Mouse (Mus musculus): Measurements from ENCODE around the gene Dock2.
"Not testable (repeated sequence)": the region's sequence is repeated elsewhere in the genome, so short reads cannot be mapped to it uniquely, and the experiment has no call there.

Gene Dock2

DNA sequence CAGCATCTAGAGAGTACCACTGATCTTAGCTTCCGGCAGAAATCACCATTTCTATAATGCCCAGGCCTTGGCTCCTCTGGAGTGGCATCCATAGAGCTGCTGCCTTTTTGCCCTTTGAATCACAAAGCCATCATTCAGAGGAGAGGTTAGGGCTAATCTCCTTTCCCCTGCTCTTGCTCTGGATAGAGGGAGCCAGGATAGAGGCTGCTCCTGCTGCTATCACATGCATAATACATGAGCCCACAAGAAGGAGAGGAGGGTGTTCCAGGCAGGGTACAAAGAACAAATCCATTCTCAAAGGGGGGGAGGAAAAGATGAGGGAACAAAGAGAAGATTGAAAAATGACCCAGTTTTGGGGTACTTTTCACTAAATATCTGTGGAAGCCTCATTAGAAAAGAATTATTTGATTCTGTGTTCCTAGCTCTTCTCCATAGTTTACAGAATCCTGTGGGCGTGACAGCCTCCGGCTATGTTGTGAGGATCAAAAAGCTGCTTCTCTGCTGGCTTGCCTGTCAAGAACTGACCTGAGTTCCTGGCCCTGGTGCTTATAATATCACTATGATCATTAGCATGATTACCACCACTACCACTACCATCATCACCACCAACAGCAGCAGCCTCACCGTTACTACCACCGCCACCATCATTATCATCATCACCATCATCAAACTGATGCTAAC, 485.9 kb downstream of the Dock2 start:
- DNase-seq (ENCODE audit: low read depth in 1 of 2, low spot score in 2 of 2): no peak

DNA sequence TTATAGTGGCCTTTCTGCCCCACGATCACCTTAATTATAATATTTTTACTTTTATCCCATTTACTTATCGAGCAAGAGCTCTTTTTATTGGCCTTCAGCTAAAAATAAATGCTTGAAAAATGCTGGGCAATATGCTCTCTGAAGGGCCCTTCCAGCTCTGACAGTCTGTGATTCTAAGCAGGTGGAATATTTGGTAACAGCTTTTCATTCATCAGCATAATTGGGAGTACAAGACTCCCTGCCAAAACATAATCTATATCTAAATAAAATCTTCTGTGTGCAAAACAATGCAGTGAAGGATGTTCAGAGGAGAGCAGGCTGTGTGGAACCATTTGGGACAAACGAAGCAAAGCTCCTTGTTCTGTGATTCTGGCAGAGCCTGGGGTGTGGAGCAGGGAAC, 492.4 kb downstream of the Dock2 start:
- no peak for DNase-seq (ENCODE audit: low read depth in 1 of 2, low spot score in 2 of 2)

- no peak for DNase-seq (ENCODE audit: low read depth in 1 of 2, low spot score in 2 of 2)
Observed at GRCm38 (mm10) chr11:34290708-34291107, 493.0 kb downstream of the Dock2 start.

- DNase-seq (ENCODE audit: low read depth in 1 of 2, low spot score in 2 of 2): no peak
Observed at GRCm38 (mm10) chr11:34290265-34290664, 493.4 kb downstream of the Dock2 start.

GRCm38 (mm10) chr11:34284124-34284808, 499.4 kb downstream of the Dock2 start:
- DNase-seq (ENCODE audit: low read depth in 1 of 2, low spot score in 2 of 2): no peak

DNA sequence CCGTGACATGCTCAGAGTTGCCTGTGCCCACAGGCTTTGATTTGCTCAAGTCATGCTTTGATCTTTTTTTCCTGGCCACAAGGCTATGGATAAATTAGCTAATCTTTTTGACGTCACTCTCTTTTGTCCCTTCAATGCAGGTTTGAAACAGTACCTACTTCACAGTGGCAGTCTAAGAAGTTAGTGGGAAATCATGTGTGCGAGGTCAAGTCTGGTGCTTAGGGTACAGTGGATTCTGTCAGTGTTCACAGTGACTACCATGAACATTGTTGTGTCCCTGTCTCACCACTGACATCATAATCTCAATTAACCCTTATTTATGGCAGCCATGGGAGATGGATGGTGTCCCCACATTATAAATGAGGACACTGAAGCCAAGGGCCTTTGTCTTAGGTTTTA, 506.6 kb downstream of the Dock2 start:
- no peak for DNase-seq (ENCODE audit: low read depth in 1 of 2, low spot score in 2 of 2)

GRCm38 (mm10) chr11:34276363-34277046, 507.2 kb downstream of the Dock2 start:
- no peak for DNase-seq (ENCODE audit: low read depth in 1 of 2, low spot score in 2 of 2)

- DNase-seq (ENCODE audit: low read depth in 1 of 2, low spot score in 2 of 2): no peak
Observed at GRCm38 (mm10) chr11:34275941-34276340, 507.8 kb downstream of the Dock2 start.

DNA sequence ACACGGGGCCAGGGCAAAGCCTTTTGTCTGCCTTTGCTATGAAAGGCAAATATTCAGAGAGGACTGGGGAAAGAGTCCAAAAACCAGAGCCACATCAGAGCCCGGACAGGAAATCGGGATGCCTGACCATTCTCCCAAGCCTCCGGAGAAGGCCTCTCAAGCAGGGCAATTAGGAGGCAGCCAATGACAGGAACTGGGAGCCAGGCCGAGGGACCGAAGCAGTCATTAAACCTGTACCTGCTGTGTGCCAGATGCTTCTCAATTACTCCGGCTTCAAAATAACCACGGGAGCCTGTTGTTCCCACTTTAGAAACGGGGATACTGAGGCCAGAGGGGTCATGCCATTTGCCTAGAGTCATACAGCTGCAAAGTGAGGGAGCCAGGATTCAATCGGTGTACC, 511.7 kb downstream of the Dock2 start:
- DNase-seq (ENCODE audit: low read depth in 1 of 2, low spot score in 2 of 2): no peak

- DNase-seq (ENCODE audit: low read depth in 1 of 2, low spot score in 2 of 2): no peak
Observed at GRCm38 (mm10) chr11:34264099-34264498, 519.6 kb downstream of the Dock2 start.

DNA sequence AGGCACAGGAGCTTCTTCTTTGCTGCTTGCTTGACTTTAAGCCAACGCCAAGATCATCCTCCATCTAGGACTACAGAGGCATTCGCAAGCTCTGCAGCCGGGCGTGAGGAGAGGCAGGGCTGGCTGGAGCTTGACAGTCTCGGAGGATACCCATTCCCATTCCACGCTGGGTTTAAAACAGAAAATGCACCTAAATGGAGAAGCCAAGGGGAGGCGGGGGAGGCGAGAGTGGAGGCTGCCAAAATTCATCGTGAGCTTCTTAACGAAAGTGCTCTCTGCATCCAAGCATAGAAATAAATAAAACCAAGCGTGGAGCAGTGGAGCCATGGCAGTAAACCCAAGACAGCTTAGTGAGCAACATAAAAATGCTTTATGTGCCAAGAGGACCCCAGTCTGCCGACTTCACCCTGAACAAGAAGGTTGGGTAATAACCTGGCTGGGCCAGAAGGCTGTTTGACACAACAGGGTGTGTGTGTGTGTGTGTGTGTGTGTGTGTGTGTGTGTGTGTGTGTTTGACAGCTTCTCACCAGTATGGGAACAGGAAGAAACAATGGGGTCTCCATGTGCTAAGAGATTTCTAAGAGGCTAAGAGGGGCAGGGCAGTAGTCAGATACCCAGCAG, 524.7 kb downstream of the Dock2 start:
- DNase-seq (ENCODE audit: low read depth in 1 of 2, low spot score in 2 of 2): no peak

GRCm38 (mm10) chr11:34257548-34258189, 526.0 kb downstream of the Dock2 start:
- DNase-seq (ENCODE audit: low read depth in 1 of 2, low spot score in 2 of 2): no peak

- no peak for DNase-seq (ENCODE audit: low read depth in 1 of 2, low spot score in 2 of 2)
Observed at GRCm38 (mm10) chr11:34242979-34243378, 540.7 kb downstream of the Dock2 start.

GRCm38 (mm10) chr11:34240252-34240651, 543.4 kb downstream of the Dock2 start:
- no peak for DNase-seq (ENCODE audit: low read depth in 1 of 2, low spot score in 2 of 2)

DNA sequence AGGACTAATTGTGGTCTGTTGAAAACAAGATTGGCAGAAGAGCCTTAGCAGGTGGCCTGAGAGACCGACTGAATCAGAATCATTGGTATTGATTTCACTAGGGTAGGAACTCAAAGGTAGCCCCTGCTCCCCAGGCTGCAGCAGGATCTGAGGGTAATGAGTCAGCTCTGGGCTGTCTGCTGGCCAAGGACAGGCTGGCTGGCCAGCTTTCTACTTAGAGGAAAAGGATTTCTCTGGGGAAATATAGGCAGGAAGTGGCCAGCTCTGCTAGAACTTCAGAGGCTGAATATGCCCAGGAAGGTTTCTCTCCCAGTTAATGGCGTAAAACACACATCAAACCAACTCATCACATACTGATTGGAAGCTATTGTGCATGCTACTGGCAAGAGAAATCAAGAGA, 544.0 kb downstream of the Dock2 start:
- DNase-seq (ENCODE audit: low read depth in 1 of 2, low spot score in 2 of 2): no peak

GRCm38 (mm10) chr11:34236885-34237284, 546.8 kb downstream of the Dock2 start:
- DNase-seq (ENCODE audit: low read depth in 1 of 2, low spot score in 2 of 2): no peak

GRCm38 (mm10) chr11:34236091-34236759, 547.5 kb downstream of the Dock2 start:
- DNase-seq (ENCODE audit: low read depth in 1 of 2, low spot score in 2 of 2): no peak

DNA sequence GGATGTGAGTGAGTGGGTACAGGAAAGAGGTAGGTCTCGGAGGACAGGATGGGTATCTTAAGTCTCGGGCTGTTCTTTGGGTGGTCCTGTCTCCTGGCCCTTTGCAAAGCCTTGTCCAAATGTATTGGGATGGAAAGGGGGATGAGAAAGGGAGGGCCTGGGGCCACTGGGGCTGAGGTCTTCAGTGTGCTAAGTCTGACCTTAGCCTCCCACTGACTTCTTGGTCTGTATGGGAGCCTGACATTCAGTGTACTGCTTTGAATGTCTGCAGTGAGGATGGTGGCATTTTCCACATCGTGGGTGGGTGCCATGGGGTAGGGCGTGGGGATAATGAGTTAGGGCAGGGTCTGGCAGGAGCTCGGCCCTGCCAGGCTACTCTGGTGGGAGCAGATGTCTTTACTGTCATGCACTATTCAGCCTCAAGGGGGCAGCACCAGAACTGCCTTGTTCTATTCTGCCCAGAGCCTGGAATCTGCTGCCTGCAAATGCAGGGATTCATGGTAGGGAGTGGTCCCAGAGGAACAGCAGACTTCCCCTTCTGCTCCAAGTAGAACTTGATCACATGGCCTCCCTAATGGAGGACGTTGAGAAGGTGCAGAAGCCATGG, 554.8 kb downstream of the Dock2 start:
- DNase-seq (ENCODE audit: low read depth in 1 of 2, low spot score in 2 of 2): no peak

DNA sequence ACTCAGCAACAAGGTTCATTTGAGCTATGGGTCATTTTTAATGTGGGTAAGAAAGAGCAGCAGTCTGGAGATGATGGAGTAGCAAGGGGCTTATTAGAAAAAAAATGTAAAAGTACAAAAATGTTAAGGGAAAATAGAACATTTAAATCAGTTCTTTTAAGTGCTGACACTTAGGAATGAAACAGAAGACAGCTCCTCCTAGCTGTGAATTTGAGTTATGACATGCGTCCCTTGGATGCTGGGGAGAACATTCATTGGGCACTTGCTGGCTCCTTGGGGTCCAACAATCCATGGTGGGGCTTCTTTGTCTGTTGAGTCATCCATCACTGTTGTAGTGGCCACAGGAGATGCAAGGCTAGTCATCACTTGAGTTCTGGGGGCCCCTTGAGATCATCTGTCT, 556.5 kb downstream of the Dock2 start:
- no peak for DNase-seq (ENCODE audit: low read depth in 1 of 2, low spot score in 2 of 2)

- DNase-seq (ENCODE audit: low read depth in 1 of 2, low spot score in 2 of 2): not testable (repeated sequence)
Observed at GRCm38 (mm10) chr11:34220596-34220995, 563.1 kb downstream of the Dock2 start.
